Mouse (Mus musculus): ENCODE measurements around the gene Elf2. TPM values are rescaled to one million over a fixed set of nuclear protein-coding genes. Genes with fewer than 3 reads are reported as not detected.

Elf2 gene
- total RNA-seq, 2 experiments from 2014 or later, result 20.9 to 65.4 TPM

- peak; percentile 71 for ATAC-seq (replicated peaks; ENCODE audit: low FRiP score, poor library complexity, severe bottlenecking)
These were observed 45.2 kb downstream of the Elf2 start for GRCm38 (mm10) chr3:51295225-51295624.

GRCm38 (mm10) chr3:51294251-51294650 lies 46.2 kb downstream of the Elf2 start:
- ATAC-seq (replicated peaks; ENCODE audit: low FRiP score, poor library complexity, severe bottlenecking), result no peak

- peak; percentile 71 for ATAC-seq (replicated peaks; ENCODE audit: low FRiP score, poor library complexity, severe bottlenecking)
These were observed 51.3 kb downstream of the Elf2 start for GRCm38 (mm10) chr3:51288880-51289821.

- ATAC-seq (replicated peaks; ENCODE audit: low FRiP score, poor library complexity, severe bottlenecking), result no peak
These were observed 56.1 kb downstream of the Elf2 start for GRCm38 (mm10) chr3:51284375-51284774.

- no peak for ATAC-seq (replicated peaks; ENCODE audit: low FRiP score, poor library complexity, severe bottlenecking)
These were observed 58.7 kb downstream of the Elf2 start for GRCm38 (mm10) chr3:51281727-51282126.

- no peak for ATAC-seq (replicated peaks; ENCODE audit: low FRiP score, poor library complexity, severe bottlenecking)
These were observed 62.0 kb downstream of the Elf2 start for GRCm38 (mm10) chr3:51278433-51278832.

- ATAC-seq (replicated peaks; ENCODE audit: low FRiP score, poor library complexity, severe bottlenecking), result peak; percentile 68
These were observed 63.0 kb downstream of the Elf2 start for GRCm38 (mm10) chr3:51277201-51278150.

GRCm38 (mm10) chr3:51276421-51277111 lies 63.9 kb downstream of the Elf2 start:
- 0 out of 2 replicates have a peak, but pooled peaks have one; percentile 24 for ATAC-seq (replicated peaks; ENCODE audit: low FRiP score, poor library complexity, severe bottlenecking)

- ATAC-seq (replicated peaks; ENCODE audit: low FRiP score, poor library complexity, severe bottlenecking), result peak; percentile 86
These were observed 64.5 kb downstream of the Elf2 start for GRCm38 (mm10) chr3:51275956-51276398.

- ATAC-seq (replicated peaks; ENCODE audit: low FRiP score, poor library complexity, severe bottlenecking), result no peak
These were observed 70.2 kb downstream of the Elf2 start for GRCm38 (mm10) chr3:51270069-51270817.

GRCm38 (mm10) chr3:51268434-51268833 lies 72.0 kb downstream of the Elf2 start:
- no peak for ATAC-seq (replicated peaks; ENCODE audit: low FRiP score, poor library complexity, severe bottlenecking)

- no peak for ATAC-seq (replicated peaks; ENCODE audit: low FRiP score, poor library complexity, severe bottlenecking)
These were observed 77.5 kb downstream of the Elf2 start for GRCm38 (mm10) chr3:51262942-51263341.

- ATAC-seq (replicated peaks; ENCODE audit: low FRiP score, poor library complexity, severe bottlenecking), result no peak
These were observed 82.4 kb downstream of the Elf2 start for GRCm38 (mm10) chr3:51258070-51258469.

GRCm38 (mm10) chr3:51256450-51256849 lies 84.0 kb downstream of the Elf2 start:
- ATAC-seq (replicated peaks; ENCODE audit: low FRiP score, poor library complexity, severe bottlenecking), result 0 out of 2 replicates have a peak, but pooled peaks have one; percentile 29

GRCm38 (mm10) chr3:51254784-51255183 lies 85.7 kb downstream of the Elf2 start:
- no peak for ATAC-seq (replicated peaks; ENCODE audit: low FRiP score, poor library complexity, severe bottlenecking)

- no peak for ATAC-seq (replicated peaks; ENCODE audit: low FRiP score, poor library complexity, severe bottlenecking)
These were observed 87.6 kb downstream of the Elf2 start for GRCm38 (mm10) chr3:51252689-51253402.

GRCm38 (mm10) chr3:51252223-51252622 lies 88.2 kb downstream of the Elf2 start:
- no peak for ATAC-seq (replicated peaks; ENCODE audit: low FRiP score, poor library complexity, severe bottlenecking)

- no peak for ATAC-seq (replicated peaks; ENCODE audit: low FRiP score, poor library complexity, severe bottlenecking)
These were observed 89.4 kb downstream of the Elf2 start for GRCm38 (mm10) chr3:51251057-51251456.

All from erythroblast, adult 5-6 weeks (primary cell).